Mouse (Mus musculus) cerebellum, adult 2 months (tissue): ENCODE measurements around the gene P4ha2. TPM values are rescaled to one million over a fixed set of nuclear protein-coding genes. Genes with fewer than 3 reads are reported as not detected.

Experiments used
- DNase-seq, 2 experiments: peaks; one replicate each; pipeline ENCODE4 v3.0.0; 2021
- H3K27ac ChIP-seq: fragments of 200-500 bp; 2 replicates; pipeline ENCODE4 v1.5.1; 2012; ENCODE audit warnings: low read length, control low read depth, inconsistent platforms; ENCODE audit not compliant: insufficient read depth
- H3K27me3 ChIP-seq: fragments of 200-500 bp; 2 replicates; pipeline ENCODE4 v1.6.1; 2012; ENCODE audit warnings: inconsistent platforms, mild to moderate bottlenecking, low read length, moderate library complexity; ENCODE audit not compliant: control insufficient read depth, insufficient read depth
- H3K4me1 ChIP-seq: fragments of 200-500 bp; 2 replicates; pipeline ENCODE4 v1.6.1; 2011; ENCODE audit warnings: low read length; ENCODE audit not compliant: control insufficient read depth, insufficient read depth
- H3K4me3 ChIP-seq: fragments of 200-500 bp; replicated peaks from 2 replicates; pipeline ENCODE3; 2011; ENCODE audit warnings: mild to moderate bottlenecking, low read depth, low read length, control low read depth; ENCODE audit not compliant: insufficient read depth
- CTCF ChIP-seq: fragments of 200-500 bp; IDR thresholded peaks from 2 replicates; pipeline ENCODE4 v1.5.1; 2011; ENCODE audit warnings: low read depth, mild to moderate bottlenecking, control low read depth, low read length, moderate library complexity, borderline replicate concordance; ENCODE audit not compliant: insufficient read depth
- POLR2A ChIP-seq: fragments of 200-500 bp; IDR thresholded peaks from 2 replicates; pipeline ENCODE4 v1.6.1; 2011; ENCODE audit warnings: low read length, control low read depth, borderline replicate concordance; ENCODE audit not compliant: insufficient read depth
- WGBS: fragments of 180-500 bp; shearing (Covaris S2); methylation state at CpG from one replicate; pipeline ENCODE4 v1.1.7; 2018; 5-methylcytosine and 5-hydroxymethylcytosine counted together
- polyA plus RNA-seq: library from polyadenylated mRNA; depleted of rRNA; stranded (reverse); fragments of >200 nt; gene quantifications from 2 replicates; pipeline ENCODE4 v1.2.3, GENCODE M21; 2012

P4ha2 gene
- polyA plus RNA-seq, 1 experiment, result 13.6 TPM

- Histone ChIP-seq H3K27ac (no peak overlapping the region), H3K4me1 (peaks cover 36% of the 10 kb centered on the region), H3K4me3 (no peak overlapping the region), H3K27me3 (no peaks in the 10 kb centered on the region)
- 60% methylated on average over 10 of the region's 10 CpGs for WGBS
- no peak for TF ChIP-seq POLR2A
- no peak for TF ChIP-seq CTCF
- peak in 1 of 2 experiments; percentile 27 for DNase-seq
Observed at GRCm38 (mm10) chr11:54058056-54058617, 41.8 kb upstream of the P4ha2 start.

GRCm38 (mm10) chr11:54058643-54059042 lies 41.3 kb upstream of the P4ha2 start:
- Histone ChIP-seq H3K4me3 (no peak overlapping the region), H3K27me3 (no peaks in the 10 kb centered on the region), H3K4me1 (peaks cover 39% of the 10 kb centered on the region), H3K27ac (peak overlapping the region; percentile 50; the same call in 1 of the 2 replicates)
- TF ChIP-seq POLR2A (no peak), CTCF (no peak)
- DNase-seq, result peak; percentile 55 to 67
- WGBS, result 8% methylated on average over 6 of the region's 6 CpGs

- Histone ChIP-seq H3K27me3 (no peaks in the 10 kb centered on the region), H3K4me1 (peaks cover 39% of the 10 kb centered on the region), H3K27ac (no peak overlapping the region), H3K4me3 (no peak overlapping the region)
- WGBS, result 73% methylated on average over 1 of the region's 1 CpGs
- TF ChIP-seq POLR2A (no peak), CTCF (no peak)
- DNase-seq, result peak in 1 of 2 experiments; percentile 24
Observed at GRCm38 (mm10) chr11:54059526-54059925, 40.4 kb upstream of the P4ha2 start.

GRCm38 (mm10) chr11:54060316-54060715 lies 39.6 kb upstream of the P4ha2 start:
- no peak overlapping the region for H3K27ac ChIP-seq
- no peak for TF ChIP-seq CTCF
- no peak for TF ChIP-seq POLR2A

GRCm38 (mm10) chr11:54062086-54062752 lies 37.7 kb upstream of the P4ha2 start:
- no peaks in the 10 kb centered on the region for H3K27me3 ChIP-seq
- TF ChIP-seq CTCF (no peak), POLR2A (no peak)
- H3K4me3 ChIP-seq, result no peak overlapping the region
- peaks cover 39% of the 10 kb centered on the region for H3K4me1 ChIP-seq
- 34% methylated on average over 12 of the region's 12 CpGs for WGBS
- peak; percentile 57 to 72 for DNase-seq
- H3K27ac ChIP-seq, result no peak overlapping the region

More at GRCm38 (mm10) chr11:54060316-54060715, 39.6 kb upstream of the P4ha2 start:
- 61% methylated on average over 9 of the region's 9 CpGs for WGBS
- peaks cover 39% of the 10 kb centered on the region for H3K4me1 ChIP-seq
- no peak for DNase-seq
- H3K4me3 ChIP-seq, result no peak overlapping the region
- no peaks in the 10 kb centered on the region for H3K27me3 ChIP-seq

- no peak overlapping the region for H3K27ac ChIP-seq
Observed at GRCm38 (mm10) chr11:54062753-54063471, 37.0 kb upstream of the P4ha2 start.

GRCm38 (mm10) chr11:54063472-54063775 lies 36.5 kb upstream of the P4ha2 start:
- no peak overlapping the region for H3K4me3 ChIP-seq
- peaks cover 35% of the 10 kb centered on the region for H3K4me1 ChIP-seq
- WGBS, result 69% methylated on average over 10 of the region's 10 CpGs
- DNase-seq, result no peak
- no peak overlapping the region for H3K27ac ChIP-seq
- no peak for TF ChIP-seq CTCF
- TF ChIP-seq POLR2A, result no peak
- H3K27me3 ChIP-seq, result no peaks in the 10 kb centered on the region

More at GRCm38 (mm10) chr11:54062753-54063471, 37.0 kb upstream of the P4ha2 start:
- Histone ChIP-seq H3K4me1 (peaks cover 39% of the 10 kb centered on the region), H3K27me3 (no peaks in the 10 kb centered on the region), H3K4me3 (no peak overlapping the region)
- 72% methylated on average over 9 of the region's 9 CpGs for WGBS
- no peak for TF ChIP-seq POLR2A
- TF ChIP-seq CTCF, result no peak
- no peak for DNase-seq
